Comparison of ENCODE assay signal across 25 mouse cellular contexts in genomic region chr9:115485219-115485618, GRCm38 (mm10).
"Had no signal": no experiment of that assay in that cellular context is flagged by ENCODE, and none has a peak within 500 bp of the region (broad histone marks: within the 10 kb centered on the region; RNA-seq: fewer than 3 reads in every experiment).

No protein-coding gene starts in this region.

- H3K4me1 ChIP-seq: limb, embryonic 12.5 days; limb, embryonic 15.5 days; midbrain, embryonic 13.5 days; neural tube, embryonic 13.5 days; stomach, embryonic 15.5 days had no signal

- H3K36me3 ChIP-seq: limb, embryonic 12.5 days; limb, embryonic 15.5 days; midbrain, embryonic 10.5 days; midbrain, embryonic 13.5 days; neural tube, embryonic 13.5 days; stomach, embryonic 15.5 days had no signal

- DNase-seq: kidney, adult 18-20 months; kidney, adult 9 months; kidney, postnatal 14 days; kidney, postnatal 4 days; left cerebral cortex, postnatal 4 days; liver, postnatal 0 days; lung, embryonic 14.5 days; lung, postnatal 10 days; lung, postnatal 4 days; retina, postnatal 1 day; right cerebral cortex, postnatal 25 days; spleen, adult 18-20 months; thymus, adult 18-20 months; thymus, postnatal 36 days had no signal

- H3K4me2 ChIP-seq: limb, embryonic 12.5 days; limb, embryonic 15.5 days; liver, embryonic 11.5 days; lung, embryonic 14.5 days; midbrain, embryonic 13.5 days; neural tube, embryonic 13.5 days; stomach, embryonic 15.5 days had no signal

- ATAC-seq: liver, postnatal 0 days; midbrain, embryonic 13.5 days; midbrain, embryonic 16.5 days had no signal

- H3K27ac ChIP-seq: limb, embryonic 12.5 days; limb, embryonic 15.5 days; liver, embryonic 14.5 days; midbrain, embryonic 10.5 days; midbrain, embryonic 13.5 days; neural tube, embryonic 13.5 days; stomach, embryonic 15.5 days had no signal

- H3K9ac ChIP-seq: limb, embryonic 12.5 days; limb, embryonic 15.5 days; liver, embryonic 14.5 days; liver, postnatal 0 days; lung, embryonic 14.5 days; midbrain, embryonic 13.5 days; neural tube, embryonic 13.5 days; stomach, embryonic 15.5 days had no signal

- H3K4me3 ChIP-seq: limb, embryonic 12.5 days; limb, embryonic 15.5 days; megakaryocyte, embryonic 14.5 days; midbrain, embryonic 10.5 days; midbrain, embryonic 13.5 days; myocyte; neural tube, embryonic 13.5 days; stomach, embryonic 15.5 days had no signal

- H3K9me3 ChIP-seq: limb, embryonic 12.5 days; limb, embryonic 15.5 days; megakaryocyte, embryonic 14.5 days; midbrain, embryonic 10.5 days; midbrain, embryonic 13.5 days; neural tube, embryonic 13.5 days; stomach, embryonic 15.5 days had no signal

- H3K27me3 ChIP-seq: limb, embryonic 12.5 days; limb, embryonic 15.5 days; midbrain, embryonic 13.5 days; neural tube, embryonic 13.5 days; stomach, embryonic 15.5 days had no signal
